Mouse (Mus musculus): Measurements from ENCODE around the gene Ptprd. TPM values are rescaled to one million over a fixed set of nuclear protein-coding genes. Genes with fewer than 3 reads are reported as not detected.
"Not testable (repeated sequence)": the region's sequence is repeated elsewhere in the genome, so short reads cannot be mapped to it uniquely, and the experiment has no call there.

The Ptprd gene
- total RNA-seq, 2 experiments from 2014 or later, result 89.2 to 120 TPM

DNA sequence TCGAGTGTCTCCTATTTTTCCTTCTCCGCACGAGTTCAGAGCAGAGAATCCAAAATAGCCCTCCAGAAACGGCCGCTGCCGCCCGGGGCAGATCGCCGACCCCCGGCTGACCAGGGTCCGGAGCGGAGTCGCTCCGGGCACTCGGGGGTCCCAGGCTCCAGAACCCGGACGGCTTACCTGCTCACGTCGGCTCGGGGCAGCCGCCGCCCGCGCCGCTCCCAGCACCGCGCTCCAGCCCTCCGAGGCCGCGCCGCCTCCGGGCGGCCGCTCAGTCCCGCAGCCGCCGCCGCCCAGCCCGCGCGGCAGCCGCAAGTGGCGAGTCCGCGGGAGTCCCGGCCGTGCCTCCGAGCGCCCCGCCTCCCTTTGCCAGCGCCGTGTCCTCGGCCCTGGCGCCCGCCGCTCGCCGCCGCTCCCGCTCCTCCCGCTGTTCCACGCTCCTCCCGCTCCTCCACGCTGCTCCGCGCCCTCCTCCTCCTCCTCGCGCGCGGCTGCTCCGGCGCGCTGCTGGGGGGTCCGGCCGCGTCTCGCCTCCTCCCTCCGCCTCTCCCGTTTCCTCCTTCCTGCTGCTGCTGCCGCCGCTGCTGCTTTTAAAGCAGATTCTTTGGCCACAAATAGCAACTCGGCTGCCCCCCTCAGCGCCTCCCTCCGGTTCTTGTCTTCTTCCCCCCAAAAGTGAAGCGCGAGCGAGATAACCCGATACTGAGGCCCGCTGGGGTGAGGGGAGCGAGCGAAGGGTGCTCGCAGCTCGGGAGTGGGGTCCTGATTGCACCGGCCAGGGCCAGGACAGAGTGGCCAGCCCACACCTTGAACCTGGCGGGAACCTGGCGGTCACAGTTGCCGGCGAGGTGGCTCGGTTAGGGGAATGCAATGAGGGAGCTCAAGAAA, 1762.1 kb downstream of the Ptprd start:
- DNase-seq, result peak; percentile 85 to 87

GRCm38 (mm10) chr4:76448678-76449465, 1762.9 kb downstream of the Ptprd start:
- DNase-seq, result peak in 1 of 2 experiments; percentile 10

- DNase-seq, result no peak
These were observed 1764.4 kb downstream of the Ptprd start for GRCm38 (mm10) chr4:76447396-76447795.

DNA sequence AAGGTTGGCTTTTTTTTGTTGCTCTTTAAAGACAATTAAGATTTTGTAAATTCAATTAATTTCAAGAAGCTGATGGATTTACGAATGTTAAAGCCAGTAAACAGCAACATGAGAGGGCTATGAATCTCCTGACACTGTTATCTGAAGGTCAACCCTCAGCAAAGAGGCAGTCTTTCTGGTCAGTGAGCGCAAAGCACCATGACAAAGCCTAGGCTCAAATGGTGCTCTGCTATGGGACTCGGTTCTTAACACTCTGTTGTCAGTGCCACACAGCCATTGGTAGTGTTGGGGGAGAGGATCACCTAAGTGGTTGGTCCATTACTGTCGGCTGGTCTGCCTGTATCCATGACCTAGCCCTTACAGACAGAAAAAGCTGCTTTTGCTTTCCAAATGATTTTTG, 1767.0 kb downstream of the Ptprd start:
- DNase-seq, result peak in 1 of 2 experiments; percentile 29

DNA sequence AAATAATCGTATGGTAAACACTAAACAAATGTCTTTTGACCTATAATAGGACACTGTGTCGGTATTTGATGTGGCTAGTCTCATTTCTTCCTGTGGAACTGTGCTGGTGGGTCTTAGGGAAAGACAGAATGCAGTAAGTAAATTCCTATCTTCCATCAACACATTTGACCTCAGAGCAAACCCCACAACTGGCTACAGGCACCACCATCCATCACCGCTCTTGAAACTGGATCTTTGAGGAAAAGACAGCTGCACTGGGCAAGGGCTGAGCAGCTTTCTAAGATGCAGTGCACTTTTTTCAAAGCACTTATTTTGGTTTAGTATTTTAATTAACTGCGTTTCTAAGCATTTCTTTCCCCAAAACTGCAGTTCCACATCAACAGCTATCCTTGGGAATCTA, 1768.2 kb downstream of the Ptprd start:
- no peak for DNase-seq

- peak; percentile 81 to 88 for DNase-seq
These were observed 1770.9 kb downstream of the Ptprd start for GRCm38 (mm10) chr4:76440791-76441364.

GRCm38 (mm10) chr4:76438496-76439079, 1773.2 kb downstream of the Ptprd start:
- DNase-seq, result no peak

GRCm38 (mm10) chr4:76438068-76438467, 1773.7 kb downstream of the Ptprd start:
- DNase-seq, result no peak

GRCm38 (mm10) chr4:76435920-76436319, 1775.8 kb downstream of the Ptprd start:
- no peak for DNase-seq

- DNase-seq, result no peak
These were observed 1782.0 kb downstream of the Ptprd start for GRCm38 (mm10) chr4:76429769-76430168.

GRCm38 (mm10) chr4:76427036-76427435, 1784.7 kb downstream of the Ptprd start:
- not testable (repeated sequence) for DNase-seq

DNA sequence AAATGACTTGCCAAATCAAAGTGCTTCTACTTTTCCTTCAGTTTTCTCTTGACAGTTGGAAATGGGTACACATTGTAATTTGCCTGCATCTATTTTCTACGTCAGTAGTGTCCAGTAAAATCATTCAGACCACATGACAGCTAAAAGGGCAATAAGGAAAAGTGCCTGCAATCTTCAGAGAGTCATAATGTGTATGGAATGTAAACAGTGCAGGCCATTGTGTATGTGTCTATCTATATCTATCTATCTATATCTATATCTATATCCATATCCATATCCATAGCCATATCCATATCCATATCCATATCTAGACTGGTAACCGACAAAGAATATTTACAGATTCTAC, 1786.6 kb downstream of the Ptprd start:
- no peak for DNase-seq

GRCm38 (mm10) chr4:76424324-76425229, 1787.2 kb downstream of the Ptprd start:
- peak; percentile 17 to 54 for DNase-seq

GRCm38 (mm10) chr4:76422113-76422512, 1789.6 kb downstream of the Ptprd start:
- no peak for DNase-seq

GRCm38 (mm10) chr4:76419641-76420040, 1792.1 kb downstream of the Ptprd start:
- DNase-seq, result no peak

GRCm38 (mm10) chr4:76417676-76418075, 1794.1 kb downstream of the Ptprd start:
- no peak for DNase-seq

DNA sequence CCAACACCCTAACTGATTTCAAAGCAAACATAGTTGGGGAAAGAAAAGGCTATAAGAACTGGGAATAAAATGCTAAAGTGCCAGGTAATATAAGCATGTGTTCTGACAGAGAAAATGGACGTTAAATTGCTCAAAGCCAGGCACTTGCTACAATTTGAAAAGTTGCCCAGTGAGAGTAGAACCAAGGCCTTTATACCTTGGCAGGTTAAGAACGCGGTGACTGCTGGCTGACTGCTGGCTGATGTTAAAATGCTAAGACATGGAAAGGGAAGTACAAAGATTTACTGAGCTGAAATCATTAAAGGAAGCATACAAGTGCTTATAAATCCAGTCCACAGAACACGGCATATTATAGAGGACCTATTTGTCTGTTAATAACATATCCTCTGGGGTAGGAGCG, 1796.1 kb downstream of the Ptprd start:
- DNase-seq, result no peak

- peak in 1 of 2 experiments; percentile 22 for DNase-seq
These were observed 1797.2 kb downstream of the Ptprd start for GRCm38 (mm10) chr4:76414591-76414990.

DNA sequence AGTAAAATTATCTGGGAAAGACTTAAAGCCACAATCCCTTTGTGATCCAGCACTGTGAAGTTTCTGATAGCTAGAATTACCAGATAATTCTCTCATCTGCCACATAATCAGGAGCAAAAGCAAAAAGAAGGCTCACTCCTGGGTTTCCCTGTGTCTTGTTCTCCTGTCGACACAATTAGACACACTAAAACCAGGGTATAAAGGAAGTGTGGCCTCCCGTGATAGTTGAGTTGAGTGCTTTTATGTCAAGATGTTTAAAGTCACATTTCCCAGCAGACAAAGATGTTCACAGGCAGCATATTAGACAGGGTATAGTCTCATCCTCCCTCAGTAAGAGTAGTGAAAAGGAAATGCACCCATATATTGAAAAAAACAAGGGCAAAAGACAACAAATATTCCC, 1801.7 kb downstream of the Ptprd start:
- DNase-seq, result no peak

- DNase-seq, result no peak
These were observed 1802.6 kb downstream of the Ptprd start for GRCm38 (mm10) chr4:76409159-76409558.

GRCm38 (mm10) chr4:76405862-76406454, 1805.8 kb downstream of the Ptprd start:
- DNase-seq, result no peak
